Mouse (Mus musculus) yolk sac, embryonic 10.5 days (tissue): Measurements from ENCODE around the gene Ercc5.
A peak's percentile ranks its signal among the peaks of the same experiment; 100 is the strongest.

Experiments
- DNase-seq: peaks from one replicate; pipeline ENCODE4 v3.0.0-alpha.2; 2017; ENCODE audit warnings: low spot score

Gene Ercc5

GRCm38 (mm10) chr1:44173903-44174302 lies 26.4 kb downstream of the Ercc5 start:
- no peak for DNase-seq

GRCm38 (mm10) chr1:44178086-44178485 lies 30.5 kb downstream of the Ercc5 start:
- DNase-seq = no peak

- no peak for DNase-seq
Observed at GRCm38 (mm10) chr1:44186396-44186795, 38.9 kb downstream of the Ercc5 start.

GRCm38 (mm10) chr1:44198273-44199171 lies 51.0 kb downstream of the Ercc5 start:
- DNase-seq = peak; percentile 30

- DNase-seq = no peak
Observed at GRCm38 (mm10) chr1:44202876-44203275, 55.3 kb downstream of the Ercc5 start.

- DNase-seq = no peak
Observed at GRCm38 (mm10) chr1:44214443-44214842, 66.9 kb downstream of the Ercc5 start.

GRCm38 (mm10) chr1:44216352-44217116 lies 69.0 kb downstream of the Ercc5 start:
- no peak for DNase-seq

- no peak for DNase-seq
Observed at GRCm38 (mm10) chr1:44217118-44217517, 69.6 kb downstream of the Ercc5 start.

- no peak for DNase-seq
Observed at GRCm38 (mm10) chr1:44218876-44219275, 71.3 kb downstream of the Ercc5 start, which contains the start of gene Mettl21e. Gene Mettl21e, minus strand, starts transcription at chr1:44218961.

- DNase-seq = peak; percentile 9
Observed at GRCm38 (mm10) chr1:44229044-44229443, 81.5 kb downstream of the Ercc5 start.
